Mouse (Mus musculus) heart, adult 2 months (tissue): Measurements from ENCODE around the gene Hist1h1t.

Experiments used
- CTCF ChIP-seq: fragments of 200-600 bp; IDR thresholded peaks from 2 replicates; pipeline ENCODE4 v1.8.1; 2022; ENCODE audit warnings: antibody characterized with exemption, mild to moderate bottlenecking, moderate library complexity
- EP300 ChIP-seq: fragments of 200-500 bp; IDR thresholded peaks from 2 replicates; pipeline ENCODE4 v1.6.1; 2011; ENCODE audit warnings: low read depth, low read length, control low read depth; ENCODE audit not compliant: insufficient read depth
- POLR2A ChIP-seq: fragments of 200-500 bp; IDR thresholded peaks from 2 replicates; pipeline ENCODE4 v1.6.1; 2011; ENCODE audit warnings: mild to moderate bottlenecking, low read depth, low read length, control low read depth; ENCODE audit not compliant: insufficient read depth

DNA sequence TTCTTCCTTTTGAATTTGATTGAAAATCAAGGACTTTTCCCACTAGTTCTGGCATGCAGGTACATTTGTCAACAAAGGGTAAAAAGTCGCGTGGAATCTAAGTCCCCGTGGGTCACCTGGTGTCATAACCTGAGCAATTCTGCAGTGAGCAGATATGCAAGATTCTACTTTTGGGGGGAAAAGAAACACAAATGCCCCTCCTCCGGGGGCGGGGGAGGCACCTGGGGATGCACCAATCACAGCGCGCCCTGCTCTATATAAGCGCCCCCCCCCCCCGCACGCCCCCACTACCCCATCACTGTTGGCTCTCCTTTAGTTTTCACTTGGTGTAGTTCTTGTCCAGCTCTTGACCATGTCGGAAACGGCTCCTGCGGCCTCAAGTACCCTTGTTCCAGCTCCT, at the start of gene Hist1h1t:
- TF ChIP-seq CTCF = no peak
- TF ChIP-seq EP300 = no peak
- TF ChIP-seq POLR2A = no peak
